Mouse (Mus musculus) liver, embryonic 14.5 days (tissue): ENCODE measurements at regions not wholly inside any gene's neighbourhood (a gene's known extent, or its start where the extent isn't known, plus 50 kb on each side); places are given as distances from the start of the nearest gene placed in this dataset.

ENCODE experiments used
- ATAC-seq: fragments of 200-750 bp; cut with Nextera tagmentation; 2 replicates; pipeline ENCODE4 v1.8.0; 2017; ENCODE audit warnings: moderate number of reproducible peaks, mild to moderate bottlenecking, moderate library complexity; ENCODE audit not compliant: insufficient read depth
- DNase-seq, 3 experiments: peaks; one replicate each; pipeline ENCODE4 v3.0.0-alpha.2; 2012 to 2013; ENCODE audit warnings: low read depth in 3 of 3, low spot score in 3 of 3
- H3K27ac ChIP-seq: fragments of 300-500 bp; sonication (generic); 2 replicates; pipeline ENCODE4 v1.5.1; 2014; ENCODE audit warnings: moderate library complexity, mild to moderate bottlenecking, control low read depth, inconsistent platforms
- H3K27me3 ChIP-seq: fragments of 300-500 bp; sonication (generic); 2 replicates; pipeline ENCODE4 v1.6.1; 2014; ENCODE audit warnings: mild to moderate bottlenecking, low read length, moderate library complexity; ENCODE audit not compliant: control insufficient read depth, insufficient read depth
- H3K36me3 ChIP-seq: fragments of 300-500 bp; sonication (generic); replicated peaks from 2 replicates; pipeline ENCODE4 v1.6.1; 2014; ENCODE audit warnings: low read depth; ENCODE audit not compliant: control insufficient read depth, insufficient read depth
- H3K4me1 ChIP-seq, 2 experiments: fragments of 200-500 bp in 1 of 2; fragments of 300-500 bp in 1 of 2; sonication (generic) in 1 of 2; replicated peaks; 2 replicates each; pipeline ENCODE4 v1.6.1; 2012 to 2014; ENCODE audit warnings: antibody characterized with exemption in 1 of 2, inconsistent platforms in 1 of 2, low read length in 1 of 2; ENCODE audit not compliant: control insufficient read depth in 2 of 2, insufficient read depth in 2 of 2
- H3K4me2 ChIP-seq: fragments of 300-500 bp; sonication (generic); 2 replicates; pipeline ENCODE4 v1.6.1; 2014; ENCODE audit warnings: low read depth, mild to moderate bottlenecking, control low read depth, moderate library complexity
- H3K4me3 ChIP-seq, 2 experiments: fragments of 200-500 bp in 1 of 2; fragments of 300-500 bp in 1 of 2; sonication (generic) in 1 of 2; 2 replicates each; pipeline ENCODE4 v1.5.1; 2012 to 2014; ENCODE audit warnings: low read depth in 2 of 2, low read length in 2 of 2, mild to moderate bottlenecking in 2 of 2, control low read depth in 1 of 2, inconsistent platforms in 1 of 2, moderate library complexity in 1 of 2; ENCODE audit not compliant: insufficient read depth in 1 of 2
- H3K9ac ChIP-seq: fragments of 300-500 bp; sonication (generic); replicated peaks from 2 replicates; pipeline ENCODE4 v1.6.1; 2014; ENCODE audit warnings: mild to moderate bottlenecking, control low read depth, moderate library complexity
- H3K9me3 ChIP-seq: fragments of 300-500 bp; sonication (generic); 2 replicates; pipeline ENCODE4 v1.6.1; 2016; ENCODE audit warnings: low read length, mixed read lengths; ENCODE audit not compliant: control insufficient read depth
- CTCF ChIP-seq: IDR thresholded peaks from 2 replicates; pipeline ENCODE4 v1.5.1; 2016; ENCODE audit warnings: antibody characterized with exemption, low read depth, control low read depth
- EP300 ChIP-seq: IDR thresholded peaks from 2 replicates; pipeline ENCODE4 v1.6.1; 2016; ENCODE audit warnings: antibody characterized with exemption, low read depth
- WGBS: fragments of 180-500 bp; shearing (Covaris S2); extraction: QIAGEN DNeasy Blood & Tissue Kit; methylation state at CpG from one replicate; pipeline ENCODE4 v1.1.7; 2014; ENCODE audit not compliant: insufficient replicate concordance; 5-methylcytosine and 5-hydroxymethylcytosine counted together

- ATAC-seq (no peak), DNase-seq (no peak)
- TF ChIP-seq EP300: no peak
- TF ChIP-seq CTCF: no peak
- Histone ChIP-seq H3K27ac (no peak overlapping the region), H3K4me2 (no peak overlapping the region), H3K9me3 (no peaks in the 10 kb centered on the region), H3K9ac (no peak overlapping the region), H3K36me3 (no peaks in the 10 kb centered on the region), H3K27me3 (no peaks in the 10 kb centered on the region), H3K4me3 (no peak overlapping the region), H3K4me1 (no peaks in the 10 kb centered on the region)
- 34% methylated on average over 2 of the region's 2 CpGs for WGBS
These were observed 227.1 kb upstream of the Zic4 start for GRCm38 (mm10) chr9:91135107-91135506.

- no peaks in the 10 kb centered on the region for H3K9me3 ChIP-seq
- H3K27ac ChIP-seq: no peak overlapping the region
- no peak overlapping the region for H3K4me3 ChIP-seq
- H3K27me3 ChIP-seq: no peaks in the 10 kb centered on the region
- 27% methylated on average over 1 of the region's 1 CpGs for WGBS
- TF ChIP-seq EP300 (no peak), CTCF (no peak)
- no peaks in the 10 kb centered on the region for H3K36me3 ChIP-seq
- H3K9ac ChIP-seq: no peak overlapping the region
- H3K4me2 ChIP-seq: no peak overlapping the region
- ATAC-seq: no peak
- DNase-seq: no peak
- no peaks in the 10 kb centered on the region for H3K4me1 ChIP-seq
These were observed 221.6 kb upstream of the Zic4 start for GRCm38 (mm10) chr9:91140651-91141050.

GRCm38 (mm10) chr9:91151893-91152292 is 210.3 kb upstream of the Zic4 start:
- Histone ChIP-seq H3K27me3 (no peaks in the 10 kb centered on the region), H3K4me3 (no peak overlapping the region), H3K27ac (no peak overlapping the region), H3K36me3 (no peaks in the 10 kb centered on the region), H3K4me1 (no peaks in the 10 kb centered on the region), H3K9me3 (no peaks in the 10 kb centered on the region), H3K9ac (no peak overlapping the region), H3K4me2 (no peak overlapping the region)
- no peak for DNase-seq
- 75% methylated on average over 11 of the region's 11 CpGs for WGBS
- TF ChIP-seq EP300 (no peak), CTCF (no peak)
- no peak for ATAC-seq

- Histone ChIP-seq H3K9ac (no peak overlapping the region), H3K4me3 (no peak overlapping the region), H3K27me3 (no peaks in the 10 kb centered on the region), H3K4me2 (no peak overlapping the region), H3K4me1 (no peaks in the 10 kb centered on the region), H3K9me3 (no peaks in the 10 kb centered on the region), H3K36me3 (no peaks in the 10 kb centered on the region), H3K27ac (no peak overlapping the region)
- WGBS: 55% methylated on average over 2 of the region's 2 CpGs
- TF ChIP-seq EP300 (no peak), CTCF (no peak)
- DNase-seq (no peak), ATAC-seq (no peak)
These were observed 202.9 kb upstream of the Zic4 start for GRCm38 (mm10) chr9:91159311-91159710.

DNA sequence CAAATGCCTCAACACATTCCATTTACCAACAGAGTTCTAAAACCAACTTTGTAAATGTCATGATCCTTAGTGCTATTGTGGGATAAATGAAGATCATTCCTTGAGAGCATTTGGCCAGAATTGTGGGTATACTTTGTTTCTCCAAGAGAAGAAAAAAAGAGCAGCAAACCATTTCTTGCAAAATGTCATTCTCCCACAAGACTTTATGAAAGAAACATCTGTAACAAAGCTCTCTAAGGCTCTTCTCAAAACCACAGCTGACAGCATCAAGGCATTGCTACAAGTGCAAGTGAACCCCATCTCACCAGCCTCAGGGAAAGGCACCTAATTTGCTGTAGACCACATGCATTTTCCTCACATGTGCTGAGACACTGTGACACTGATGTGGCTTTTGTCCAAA is 194.3 kb upstream of the Zic4 start:
- DNase-seq (no peak), ATAC-seq (no peak)
- no peaks in the 10 kb centered on the region for H3K9me3 ChIP-seq
- H3K4me2 ChIP-seq: no peak overlapping the region
- no peaks in the 10 kb centered on the region for H3K4me1 ChIP-seq
- no peak overlapping the region for H3K4me3 ChIP-seq
- no peaks in the 10 kb centered on the region for H3K36me3 ChIP-seq
- H3K27ac ChIP-seq: no peak overlapping the region
- TF ChIP-seq EP300 (no peak), CTCF (no peak)
- H3K27me3 ChIP-seq: no peaks in the 10 kb centered on the region
- H3K9ac ChIP-seq: no peak overlapping the region

GRCm38 (mm10) chr9:91193221-91193620 is 169.0 kb upstream of the Zic4 start:
- 47% methylated on average over 4 of the region's 4 CpGs for WGBS
- Histone ChIP-seq H3K27me3 (no peaks in the 10 kb centered on the region), H3K4me2 (no peak overlapping the region), H3K4me1 (no peaks in the 10 kb centered on the region), H3K4me3 (no peak overlapping the region), H3K9me3 (no peaks in the 10 kb centered on the region), H3K36me3 (no peaks in the 10 kb centered on the region), H3K9ac (no peak overlapping the region), H3K27ac (no peak overlapping the region)
- no peak for DNase-seq
- no peak for ATAC-seq
- no peak for TF ChIP-seq CTCF
- TF ChIP-seq EP300: no peak
